Mouse (Mus musculus) liver, embryonic 13.5 days (tissue): Measurements from ENCODE around the gene Dok4. TPM values are rescaled to one million over a fixed set of nuclear protein-coding genes. Genes with fewer than 3 reads are reported as not detected.

Source experiments
- ATAC-seq: fragments of 200-750 bp; cut with Nextera tagmentation; 2 replicates; pipeline ENCODE4 v1.8.0; 2017; ENCODE audit warnings: low read depth, mild to moderate bottlenecking, moderate number of reproducible peaks, moderate library complexity
- DNase-seq: peaks from one replicate; pipeline ENCODE4 v3.0.0; 2022
- H3K27ac ChIP-seq: fragments of 300-500 bp; sonication (generic); 2 replicates; pipeline ENCODE4 v1.5.1; 2015; ENCODE audit warnings: moderate library complexity, mild to moderate bottlenecking, inconsistent platforms
- H3K27me3 ChIP-seq: fragments of 300-500 bp; sonication (generic); 2 replicates; pipeline ENCODE4 v1.6.1; 2015; ENCODE audit warnings: mild to moderate bottlenecking, inconsistent platforms
- H3K36me3 ChIP-seq: fragments of 300-500 bp; sonication (generic); 2 replicates; pipeline ENCODE4 v1.6.1; 2015; ENCODE audit warnings: mild to moderate bottlenecking, inconsistent platforms
- H3K4me1 ChIP-seq: fragments of 300-500 bp; sonication (generic); replicated peaks from 2 replicates; pipeline ENCODE4 v1.6.1; 2015; ENCODE audit warnings: inconsistent platforms
- H3K4me2 ChIP-seq: fragments of 300-500 bp; sonication (generic); 2 replicates; pipeline ENCODE4 v1.6.1; 2015; ENCODE audit warnings: inconsistent platforms, mild to moderate bottlenecking, moderate library complexity
- H3K4me3 ChIP-seq: fragments of 300-500 bp; sonication (generic); replicated peaks from 2 replicates; pipeline ENCODE4 v1.5.1; 2015; ENCODE audit warnings: mild to moderate bottlenecking, inconsistent platforms
- H3K9ac ChIP-seq: fragments of 300-500 bp; sonication (generic); 2 replicates; pipeline ENCODE4 v1.6.1; 2015; ENCODE audit warnings: mild to moderate bottlenecking, inconsistent platforms
- H3K9me3 ChIP-seq: fragments of 300-500 bp; sonication (generic); replicated peaks from 2 replicates; pipeline ENCODE4 v1.6.1; 2016; ENCODE audit warnings: inconsistent platforms
- WGBS: fragments of 180-500 bp; shearing (Covaris S2); methylation state at CpG from one replicate; pipeline ENCODE4 v1.1.7; 2015; ENCODE audit not compliant: insufficient replicate concordance; 5-methylcytosine and 5-hydroxymethylcytosine counted together
- polyA plus RNA-seq: library from polyadenylated mRNA; unstranded; fragments of >200 nt; fragmentation: Nextera tagmentation; extraction: Ambion mirVana; gene quantifications from 2 replicates; pipeline ENCODE4 v1.2.1, GENCODE M21; 2015

Dok4 gene
- polyA plus RNA-seq, 1 experiment from 2014 or later, result 9.8 TPM

DNA sequence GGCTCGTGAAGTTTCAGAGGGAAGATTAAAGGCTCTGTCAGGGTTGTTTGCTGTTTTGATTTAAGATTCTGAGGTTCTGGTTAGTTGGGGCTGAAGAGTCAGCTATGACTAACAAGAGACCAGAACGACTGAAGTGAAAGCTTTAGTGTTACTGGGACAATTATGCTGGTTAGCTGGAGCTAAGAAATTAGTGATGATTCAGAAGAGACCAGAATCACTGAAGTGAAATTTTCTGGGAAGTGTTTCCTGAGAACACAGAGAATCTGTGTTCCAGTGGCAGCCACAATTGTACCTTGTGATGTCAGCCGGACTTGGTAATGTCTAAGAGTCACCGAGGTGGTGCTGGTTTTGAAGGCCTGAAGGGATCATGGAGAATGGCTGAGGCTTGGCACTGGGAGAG lies 4.6 kb upstream of the Dok4 start:
- H3K9me3 ChIP-seq, result no peaks in the 10 kb centered on the region
- peaks cover 17% of the 10 kb centered on the region; the same call in 1 of the 2 replicates for H3K27me3 ChIP-seq
- H3K27ac ChIP-seq, result no peak overlapping the region
- H3K9ac ChIP-seq, result no peak overlapping the region
- ATAC-seq, result no peak
- H3K4me1 ChIP-seq, result peaks cover 22% of the 10 kb centered on the region
- no peak for DNase-seq
- no peak overlapping the region for H3K4me3 ChIP-seq
- H3K36me3 ChIP-seq, result no peaks in the 10 kb centered on the region
- H3K4me2 ChIP-seq, result no peak overlapping the region
- 57% methylated on average over 4 of the region's 4 CpGs for WGBS

DNA sequence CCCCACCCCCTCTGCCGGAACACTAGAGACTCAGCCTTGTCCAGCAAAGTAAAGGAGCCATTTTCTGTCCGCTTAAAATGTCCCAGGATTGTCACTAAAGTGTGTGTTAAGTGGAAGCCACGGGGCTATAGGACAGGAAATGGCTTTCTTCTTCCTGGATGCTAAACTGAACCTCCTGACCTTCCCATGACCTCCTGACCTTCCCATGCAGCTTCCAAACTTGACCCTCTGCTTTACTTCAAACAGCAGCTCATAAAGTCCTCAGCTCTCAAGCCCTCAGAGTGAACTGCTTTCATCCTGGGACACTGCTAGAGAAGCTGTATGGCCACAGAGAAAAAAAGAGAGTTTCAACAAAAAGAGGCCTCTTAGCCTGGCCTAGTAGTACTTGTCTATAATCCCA lies 690 bp upstream of the Dok4 start:
- peak overlapping the region; percentile 85; the same call in 1 of the 2 replicates for H3K4me3 ChIP-seq
- H3K9me3 ChIP-seq, result no peaks in the 10 kb centered on the region
- WGBS, result 39% methylated on average over 3 of the region's 3 CpGs
- H3K4me1 ChIP-seq, result peaks cover 56% of the 10 kb centered on the region
- ATAC-seq, result no peak
- no peaks in the 10 kb centered on the region; the same call in 1 of the 2 replicates for H3K36me3 ChIP-seq
- H3K4me2 ChIP-seq, result peak overlapping the region; percentile 90
- H3K27ac ChIP-seq, result peak overlapping the region; percentile 83
- H3K27me3 ChIP-seq, result peaks cover 33% of the 10 kb centered on the region
- no peak for DNase-seq
- H3K9ac ChIP-seq, result peak overlapping the region; percentile 56

GRCm38 (mm10) chr8:94875871-94876150 lies 319 bp downstream of the Dok4 start:
- H3K36me3 ChIP-seq, result peaks cover 3% of the 10 kb centered on the region
- H3K4me2 ChIP-seq, result peak overlapping the region; percentile 90
- H3K4me3 ChIP-seq, result peak overlapping the region; percentile 85
- peak overlapping the region; percentile 96 for H3K27ac ChIP-seq
- no peak for DNase-seq
- peaks cover 41% of the 10 kb centered on the region for H3K27me3 ChIP-seq
- peaks cover 67% of the 10 kb centered on the region for H3K4me1 ChIP-seq
- peak; percentile 17 for ATAC-seq
- no peaks in the 10 kb centered on the region for H3K9me3 ChIP-seq
- 1% methylated on average over 13 of the region's 20 CpGs for WGBS
- H3K9ac ChIP-seq, result peak overlapping the region; percentile 94

GRCm38 (mm10) chr8:94875096-94875870 lies 847 bp downstream of the Dok4 start:
- H3K36me3 ChIP-seq, result peaks cover 8% of the 10 kb centered on the region
- H3K4me3 ChIP-seq, result peak overlapping the region; percentile 85
- H3K9ac ChIP-seq, result peak overlapping the region; percentile 94
- ATAC-seq, result peak; percentile 46
- H3K27me3 ChIP-seq, result peaks cover 45% of the 10 kb centered on the region
- peaks cover 68% of the 10 kb centered on the region for H3K4me1 ChIP-seq
- H3K27ac ChIP-seq, result peak overlapping the region; percentile 96
- no peak for DNase-seq
- WGBS, result 18% methylated on average over 17 of the region's 17 CpGs
- peak overlapping the region; percentile 90 for H3K4me2 ChIP-seq
- H3K9me3 ChIP-seq, result no peaks in the 10 kb centered on the region

- Histone ChIP-seq H3K27ac (peak overlapping the region; percentile 96), H3K9ac (peak overlapping the region; percentile 94), H3K36me3 (peaks cover 16% of the 10 kb centered on the region), H3K27me3 (peaks cover 55% of the 10 kb centered on the region), H3K4me2 (peak overlapping the region; percentile 90), H3K4me1 (peaks cover 77% of the 10 kb centered on the region), H3K9me3 (no peaks in the 10 kb centered on the region), H3K4me3 (peak overlapping the region; percentile 85)
- peak; percentile 41 for ATAC-seq
- peak; percentile 71 for DNase-seq
- WGBS, result 11% methylated on average over 6 of the region's 6 CpGs
These were observed 1.8 kb downstream of the Dok4 start for GRCm38 (mm10) chr8:94874358-94874757.

DNA sequence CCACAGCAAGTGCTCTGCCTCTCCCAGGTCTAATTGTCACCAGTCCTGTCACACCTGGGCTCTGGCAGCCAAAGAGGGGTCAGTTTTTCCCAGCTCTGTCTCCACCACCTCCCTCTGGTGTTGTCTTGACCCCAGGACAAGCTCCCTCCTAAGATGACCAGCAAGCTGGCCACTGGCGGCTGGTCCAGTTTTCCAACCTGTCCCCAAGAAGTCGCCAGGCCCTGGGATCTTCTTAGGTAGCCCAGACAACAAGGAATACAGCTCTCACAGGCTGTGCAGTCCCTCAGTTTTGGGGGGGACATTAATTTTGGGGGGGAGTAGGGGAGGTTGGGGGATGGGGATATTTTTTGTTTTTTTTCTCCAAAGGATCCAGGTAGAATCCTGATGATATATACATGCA lies 3.6 kb downstream of the Dok4 start:
- Histone ChIP-seq H3K27ac (no peak overlapping the region), H3K36me3 (peaks cover 32% of the 10 kb centered on the region), H3K4me1 (peaks cover 82% of the 10 kb centered on the region), H3K9me3 (no peaks in the 10 kb centered on the region), H3K4me2 (0 out of 2 replicates have a peak overlapping the region, but pooled peaks have one; percentile 66), H3K4me3 (no peak overlapping the region), H3K27me3 (peaks cover 51% of the 10 kb centered on the region), H3K9ac (0 out of 2 replicates have a peak overlapping the region, but pooled peaks have one; percentile 6)
- 72% methylated on average over 2 of the region's 2 CpGs for WGBS
- DNase-seq (no peak), ATAC-seq (no peak)

DNA sequence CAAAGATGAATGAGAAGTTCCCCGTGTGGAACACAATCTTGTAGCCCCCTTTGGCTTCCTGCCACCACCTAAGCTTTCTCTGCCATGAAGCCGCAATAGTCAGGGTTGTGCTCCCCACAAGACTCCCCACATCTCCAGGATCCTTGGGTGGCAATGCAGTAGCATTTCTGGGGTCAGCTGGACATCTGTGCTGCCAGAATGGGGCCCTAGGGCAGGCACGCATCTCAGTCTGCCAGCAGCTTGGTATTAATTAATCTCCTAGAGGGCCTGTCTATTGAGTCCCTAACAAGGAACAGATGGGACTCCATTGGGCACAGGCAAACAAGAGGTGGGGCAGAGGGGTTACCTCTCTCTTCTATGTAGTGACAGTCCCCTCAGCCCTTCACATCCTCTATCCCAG lies 4.0 kb downstream of the Dok4 start:
- H3K9ac ChIP-seq, result 0 out of 2 replicates have a peak overlapping the region, but pooled peaks have one; percentile 6
- 0 out of 2 replicates have a peak overlapping the region, but pooled peaks have one; percentile 66 for H3K4me2 ChIP-seq
- DNase-seq, result no peak
- no peak for ATAC-seq
- no peaks in the 10 kb centered on the region for H3K9me3 ChIP-seq
- peaks cover 82% of the 10 kb centered on the region for H3K4me1 ChIP-seq
- no peak overlapping the region for H3K4me3 ChIP-seq
- peaks cover 37% of the 10 kb centered on the region for H3K36me3 ChIP-seq
- H3K27ac ChIP-seq, result 0 out of 2 replicates have a peak overlapping the region, but pooled peaks have one; percentile 43
- WGBS, result 63% methylated on average over 3 of the region's 3 CpGs
- peaks cover 51% of the 10 kb centered on the region for H3K27me3 ChIP-seq

GRCm38 (mm10) chr8:94871108-94871894 lies 4.8 kb downstream of the Dok4 start:
- DNase-seq (no peak), ATAC-seq (no peak)
- Histone ChIP-seq H3K36me3 (peaks cover 45% of the 10 kb centered on the region), H3K4me3 (peak overlapping the region; percentile 42), H3K4me1 (peaks cover 82% of the 10 kb centered on the region), H3K4me2 (peak overlapping the region; percentile 66), H3K9ac (peak overlapping the region; percentile 52), H3K9me3 (no peaks in the 10 kb centered on the region), H3K27me3 (peaks cover 51% of the 10 kb centered on the region), H3K27ac (peak overlapping the region; percentile 43)
- 11% methylated on average over 7 of the region's 7 CpGs for WGBS

- Histone ChIP-seq H3K27me3 (peaks cover 51% of the 10 kb centered on the region), H3K9ac (peak overlapping the region; percentile 52), H3K27ac (no peak overlapping the region), H3K4me3 (peak overlapping the region; percentile 42), H3K4me2 (peak overlapping the region; percentile 66), H3K36me3 (peaks cover 52% of the 10 kb centered on the region), H3K4me1 (peaks cover 84% of the 10 kb centered on the region), H3K9me3 (no peaks in the 10 kb centered on the region)
- DNase-seq (no peak), ATAC-seq (no peak)
- WGBS, result 14% methylated on average over 22 of the region's 22 CpGs
These were observed 5.5 kb downstream of the Dok4 start for GRCm38 (mm10) chr8:94870474-94871107.

GRCm38 (mm10) chr8:94870003-94870402 lies 6.1 kb downstream of the Dok4 start:
- H3K4me3 ChIP-seq, result no peak overlapping the region; the same call in 1 of the 2 replicates
- DNase-seq, result no peak
- H3K27me3 ChIP-seq, result peaks cover 46% of the 10 kb centered on the region
- H3K9me3 ChIP-seq, result no peaks in the 10 kb centered on the region
- ATAC-seq, result no peak
- H3K9ac ChIP-seq, result no peak overlapping the region
- peak overlapping the region; percentile 66; the same call in 1 of the 2 replicates for H3K4me2 ChIP-seq
- peaks cover 84% of the 10 kb centered on the region for H3K4me1 ChIP-seq
- peaks cover 58% of the 10 kb centered on the region for H3K36me3 ChIP-seq
- 56% methylated on average over 4 of the region's 4 CpGs for WGBS
- no peak overlapping the region for H3K27ac ChIP-seq

DNA sequence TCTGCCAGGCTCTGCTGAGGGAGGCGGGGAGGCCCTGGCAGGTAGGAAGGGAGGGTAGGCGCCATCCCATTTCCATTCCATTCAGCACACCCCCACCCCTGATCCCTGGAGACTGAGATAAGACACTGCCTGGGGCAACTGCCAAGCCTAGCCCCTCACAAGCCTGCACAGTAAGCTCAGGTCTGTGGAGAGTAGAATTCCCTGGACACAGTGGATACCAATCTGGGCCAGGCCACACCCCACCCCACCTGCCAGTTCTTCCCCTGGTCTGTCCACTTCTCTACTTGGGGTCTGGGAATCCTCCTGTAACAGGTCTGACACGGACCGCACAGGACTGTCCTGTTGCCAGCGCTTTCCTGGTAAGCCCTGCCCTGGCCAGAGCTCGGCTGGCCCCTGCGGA lies 7.0 kb downstream of the Dok4 start:
- no peak for DNase-seq
- H3K36me3 ChIP-seq, result peaks cover 67% of the 10 kb centered on the region
- peaks cover 84% of the 10 kb centered on the region for H3K4me1 ChIP-seq
- H3K4me3 ChIP-seq, result no peak overlapping the region
- H3K27me3 ChIP-seq, result peaks cover 42% of the 10 kb centered on the region
- WGBS, result 69% methylated on average over 7 of the region's 7 CpGs
- no peaks in the 10 kb centered on the region for H3K9me3 ChIP-seq
- no peak overlapping the region for H3K4me2 ChIP-seq
- H3K27ac ChIP-seq, result no peak overlapping the region
- 0 out of 2 replicates have a peak, but pooled peaks have one; percentile 9 for ATAC-seq
- H3K9ac ChIP-seq, result no peak overlapping the region
